Mouse (Mus musculus) ES-Bruce4 (cell line): ENCODE measurements around the gene Lrpap1. TPM values are rescaled to one million over a fixed set of nuclear protein-coding genes. Genes with fewer than 3 reads are reported as not detected.

Experiments
- H3K27ac ChIP-seq: 2 replicates; pipeline ENCODE4 v1.5.1; 2012; ENCODE audit warnings: low read length, inconsistent platforms; ENCODE audit not compliant: insufficient read depth
- H3K27me3 ChIP-seq: 2 replicates; pipeline ENCODE4 v1.6.1; 2012; ENCODE audit warnings: mild to moderate bottlenecking, low read length, inconsistent platforms; ENCODE audit not compliant: control insufficient read depth, poor library complexity, insufficient read depth, severe bottlenecking
- H3K36me3 ChIP-seq: 2 replicates; pipeline ENCODE4 v1.6.1; 2012; ENCODE audit warnings: inconsistent platforms, mild to moderate bottlenecking, low read length, moderate library complexity; ENCODE audit not compliant: control insufficient read depth, poor library complexity, insufficient read depth, severe bottlenecking
- H3K4me1 ChIP-seq: one replicate; pipeline ENCODE4 v1.8.1; 2011; ENCODE audit warnings: low read length; ENCODE audit not compliant: control insufficient read depth, insufficient read depth
- H3K4me3 ChIP-seq: 2 replicates; pipeline ENCODE4 v1.5.1; 2011; ENCODE audit warnings: low read depth, mild to moderate bottlenecking, low read length
- H3K9ac ChIP-seq: 2 replicates; pipeline ENCODE4 v1.6.1; 2012; ENCODE audit warnings: low read depth, mild to moderate bottlenecking, inconsistent platforms; ENCODE audit not compliant: poor library complexity, severe bottlenecking
- H3K9me3 ChIP-seq: replicated peaks from 2 replicates; pipeline ENCODE4 v1.6.1; 2012; ENCODE audit warnings: mild to moderate bottlenecking, low read length, inconsistent platforms; ENCODE audit not compliant: control insufficient read depth, poor library complexity, insufficient read depth, severe bottlenecking
- CTCF ChIP-seq: IDR thresholded peaks from one replicate; pipeline ENCODE4 v1.8.1; 2011; ENCODE audit warnings: low read depth, low read length
- EP300 ChIP-seq: IDR thresholded peaks from 2 replicates; pipeline ENCODE4 v1.6.1; 2011; ENCODE audit warnings: low read depth, low read length; ENCODE audit not compliant: insufficient read depth
- POLR2A ChIP-seq: IDR thresholded peaks from one replicate; pipeline ENCODE4 v1.8.1; 2011; ENCODE audit warnings: low read length; ENCODE audit not compliant: insufficient read depth
- polyA plus RNA-seq: library from polyadenylated mRNA; stranded (reverse); fragments of >200 nt; gene quantifications from 2 replicates; pipeline ENCODE4 v1.2.4, GENCODE M21; 2011; ENCODE audit warnings: low read depth; ENCODE audit not compliant: missing spikeins, insufficient read depth, insufficient read length

The Lrpap1 gene
- polyA plus RNA-seq, 1 experiment = 127 TPM

GRCm38 (mm10) chr5:35073992-35074391 is 31.6 kb downstream of the Lrpap1 start:
- no peak overlapping the region for H3K9ac ChIP-seq
- H3K36me3 ChIP-seq = no peaks in the 10 kb centered on the region
- no peaks in the 10 kb centered on the region for H3K4me1 ChIP-seq
- H3K4me3 ChIP-seq = no peak overlapping the region
- no peaks in the 10 kb centered on the region for H3K9me3 ChIP-seq
- H3K27ac ChIP-seq = no peak overlapping the region
- no peak for TF ChIP-seq POLR2A
- no peak for TF ChIP-seq EP300
- TF ChIP-seq CTCF = no peak
- no peaks in the 10 kb centered on the region for H3K27me3 ChIP-seq

- Histone ChIP-seq H3K4me3 (no peak overlapping the region), H3K9ac (no peak overlapping the region), H3K27ac (no peak overlapping the region), H3K9me3 (no peaks in the 10 kb centered on the region), H3K4me1 (no peaks in the 10 kb centered on the region), H3K36me3 (no peaks in the 10 kb centered on the region), H3K27me3 (no peaks in the 10 kb centered on the region)
- no peak for TF ChIP-seq EP300
- TF ChIP-seq POLR2A = no peak
- no peak for TF ChIP-seq CTCF
Observed at GRCm38 (mm10) chr5:35073235-35073634, 32.3 kb downstream of the Lrpap1 start.

- no peaks in the 10 kb centered on the region for H3K9me3 ChIP-seq
- no peaks in the 10 kb centered on the region for H3K27me3 ChIP-seq
- no peak overlapping the region for H3K9ac ChIP-seq
- no peak overlapping the region for H3K27ac ChIP-seq
- TF ChIP-seq POLR2A (no peak), EP300 (no peak), CTCF (no peak)
- H3K36me3 ChIP-seq = no peaks in the 10 kb centered on the region
- H3K4me3 ChIP-seq = no peak overlapping the region
- no peaks in the 10 kb centered on the region for H3K4me1 ChIP-seq
Observed at GRCm38 (mm10) chr5:35071855-35072254, 33.7 kb downstream of the Lrpap1 start.

GRCm38 (mm10) chr5:35070953-35071352 is 34.6 kb downstream of the Lrpap1 start:
- H3K9me3 ChIP-seq = no peaks in the 10 kb centered on the region
- TF ChIP-seq CTCF (no peak), EP300 (no peak), POLR2A (no peak)
- no peaks in the 10 kb centered on the region for H3K27me3 ChIP-seq
- H3K4me3 ChIP-seq = no peak overlapping the region
- H3K27ac ChIP-seq = no peak overlapping the region
- H3K9ac ChIP-seq = no peak overlapping the region
- H3K36me3 ChIP-seq = no peaks in the 10 kb centered on the region
- H3K4me1 ChIP-seq = no peaks in the 10 kb centered on the region

GRCm38 (mm10) chr5:35070314-35070713 is 35.3 kb downstream of the Lrpap1 start:
- Histone ChIP-seq H3K4me3 (no peak overlapping the region), H3K9ac (no peak overlapping the region), H3K36me3 (no peaks in the 10 kb centered on the region), H3K27ac (no peak overlapping the region), H3K9me3 (no peaks in the 10 kb centered on the region), H3K4me1 (no peaks in the 10 kb centered on the region), H3K27me3 (no peaks in the 10 kb centered on the region)
- TF ChIP-seq POLR2A (no peak), CTCF (no peak), EP300 (no peak)

GRCm38 (mm10) chr5:35069841-35070240 is 35.7 kb downstream of the Lrpap1 start:
- no peak overlapping the region for H3K9ac ChIP-seq
- H3K27ac ChIP-seq = no peak overlapping the region
- H3K4me1 ChIP-seq = no peaks in the 10 kb centered on the region
- no peaks in the 10 kb centered on the region for H3K9me3 ChIP-seq
- no peaks in the 10 kb centered on the region for H3K27me3 ChIP-seq
- H3K4me3 ChIP-seq = no peak overlapping the region
- H3K36me3 ChIP-seq = no peaks in the 10 kb centered on the region
- TF ChIP-seq POLR2A = no peak
- TF ChIP-seq CTCF = no peak
- no peak for TF ChIP-seq EP300
